Mouse (Mus musculus): ENCODE data around the gene Gm4177.
"Not testable (repeated sequence)": the region's sequence is repeated elsewhere in the genome, so short reads cannot be mapped to it uniquely, and the experiment has no call there.

The Gm4177 gene

DNA sequence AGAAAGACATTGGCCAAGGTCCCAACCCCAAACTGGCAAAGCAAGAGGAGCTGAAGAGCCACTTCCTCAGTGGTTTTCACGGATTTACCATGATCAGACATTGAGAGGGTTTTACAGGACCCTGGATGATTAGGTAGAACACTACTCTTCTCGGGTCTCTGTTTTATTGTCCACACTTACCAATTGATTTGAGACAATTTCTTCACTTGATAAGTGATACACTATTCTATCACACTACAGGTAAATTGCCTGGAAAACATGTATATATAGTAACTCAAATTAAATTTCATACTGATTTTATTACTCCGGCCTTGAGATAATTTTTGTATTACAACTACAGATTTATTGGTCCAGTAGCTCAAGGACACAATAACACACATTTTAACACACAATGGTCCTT is at the start of gene Gm4177:
Gm4177 (minus strand) TSS at position 101 of the 400 bp plus-strand sequence.
- DNase-seq = not testable (repeated sequence)

DNA sequence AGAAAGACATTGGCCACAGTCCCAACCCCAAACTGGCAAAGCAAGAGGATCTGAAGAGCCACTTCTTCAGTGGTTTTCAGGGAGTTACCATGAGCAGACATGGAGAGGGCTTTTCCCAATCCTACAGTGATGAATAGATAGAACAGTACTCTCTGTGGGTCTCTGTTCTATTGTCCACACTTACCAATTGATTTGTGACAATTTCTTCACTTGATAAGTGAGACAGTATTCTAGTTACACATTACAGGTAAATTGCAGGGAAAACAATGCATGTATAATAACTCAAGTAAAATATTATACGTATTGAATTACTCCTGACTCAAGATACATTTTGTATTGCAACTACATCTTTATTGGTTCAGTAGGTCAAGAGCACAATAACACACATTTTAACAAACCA is 47.6 kb upstream of the Gm4177 start, which contains the start of gene Gm5725:
Gm5725 (minus strand) TSS at position 101 of the 400 bp plus-strand sequence.
- not testable (repeated sequence) for DNase-seq

DNA sequence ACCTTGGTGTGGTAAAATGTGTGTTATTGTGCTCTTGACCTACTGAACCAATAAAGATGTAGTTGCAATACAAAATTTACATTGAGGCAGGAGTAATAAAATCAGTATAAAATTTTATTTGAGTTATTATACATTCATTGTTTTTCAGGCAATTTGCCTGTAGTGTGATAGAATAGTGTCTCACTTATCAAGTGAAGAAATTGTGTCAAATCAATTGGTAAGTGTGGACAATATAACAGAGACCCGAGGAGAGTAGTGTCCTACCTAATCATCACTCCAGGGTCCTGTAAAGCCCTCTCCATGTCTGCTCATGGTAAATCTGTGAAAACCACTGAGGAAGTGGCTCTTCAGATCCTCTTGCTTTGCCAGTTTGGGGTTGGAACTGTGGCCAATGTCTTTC is 35.5 kb upstream of the Gm4177 start, which contains the start of gene Vmn1r135:
Vmn1r135 (plus strand) TSS at position 301 of the 400 bp plus-strand sequence.
- DNase-seq = not testable (repeated sequence)

DNA sequence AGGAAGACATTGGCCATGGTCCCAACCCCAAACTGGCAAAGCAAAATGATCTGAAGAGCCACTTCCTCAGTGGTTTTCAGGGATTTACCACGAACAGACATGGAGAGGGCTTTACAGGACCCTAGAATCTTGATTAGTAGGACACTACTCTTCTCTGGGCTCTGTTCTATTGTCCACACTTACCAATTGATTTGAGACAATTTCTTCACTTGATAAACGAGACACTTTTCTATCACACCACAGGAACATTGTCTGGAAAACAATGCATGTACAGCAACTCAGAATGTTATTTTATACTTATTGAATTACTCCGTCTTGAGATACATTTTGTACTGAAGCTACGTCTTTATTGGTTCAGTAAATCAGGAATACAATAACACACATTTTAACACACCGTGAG is 35.2 kb downstream of the Gm4177 start, which contains the start of gene Gm4175:
Gm4175 (minus strand) TSS at position 101 of the 400 bp plus-strand sequence.
- DNase-seq = not testable (repeated sequence)

Data from kidney, postnatal 36 days (tissue).